Mouse (Mus musculus) thymus, adult 2 months (tissue): Measurements from ENCODE around the gene Tnfaip3.

Source experiments
- CTCF ChIP-seq: fragments of 200-500 bp; IDR thresholded peaks from 2 replicates; pipeline ENCODE4 v1.5.1; 2012; ENCODE audit warnings: mild to moderate bottlenecking, control low read depth, low read length, moderate library complexity, borderline replicate concordance; ENCODE audit not compliant: control insufficient read depth, poor library complexity, insufficient read depth; ENCODE audit errors: extremely low read depth
- POLR2A ChIP-seq: fragments of 200-500 bp; IDR thresholded peaks from 2 replicates; pipeline ENCODE4 v1.6.1; 2012; ENCODE audit warnings: mild to moderate bottlenecking, low read length, control low read depth, moderate library complexity; ENCODE audit not compliant: control insufficient read depth, poor library complexity, insufficient read depth; ENCODE audit errors: extremely low read depth

GRCm38 (mm10) chr10:19022272-19022671 lies 6.8 kb upstream of the Tnfaip3 start:
- TF ChIP-seq POLR2A = no peak
- TF ChIP-seq CTCF = no peak
